Mouse (Mus musculus) urinary bladder, adult 18-20 months (tissue): ENCODE measurements at regions not wholly inside any gene's neighbourhood (a gene's known extent, or its start where the extent isn't known, plus 50 kb on each side); places are given as distances from the start of the nearest gene placed in this dataset.

ENCODE experiments used
- DNase-seq, 2 experiments: peaks; one replicate each; pipeline ENCODE4 v3.0.0; 2022; ENCODE audit warnings: low spot score in 2 of 2, mixed read lengths in 2 of 2

GRCm38 (mm10) chr7:129982411-129982810 lies 390.7 kb downstream of the Wdr11 start:
- no peak for DNase-seq

- DNase-seq: no peak
These were observed 392.0 kb downstream of the Wdr11 start for GRCm38 (mm10) chr7:129983601-129984120.

GRCm38 (mm10) chr7:129984367-129984766 lies 392.7 kb downstream of the Wdr11 start:
- DNase-seq: no peak

GRCm38 (mm10) chr7:129987119-129987665 lies 395.5 kb downstream of the Wdr11 start:
- DNase-seq: no peak

- DNase-seq: no peak
These were observed 396.1 kb downstream of the Wdr11 start for GRCm38 (mm10) chr7:129987713-129988112.

GRCm38 (mm10) chr7:129993446-129994223 lies 402.0 kb downstream of the Wdr11 start:
- DNase-seq: no peak

GRCm38 (mm10) chr7:129995529-129995928 lies 403.9 kb downstream of the Wdr11 start:
- no peak for DNase-seq

GRCm38 (mm10) chr7:130001064-130001463 lies 409.4 kb downstream of the Wdr11 start:
- no peak for DNase-seq

- peak in 1 of 2 experiments; percentile 8 for DNase-seq
These were observed 410.3 kb downstream of the Wdr11 start for GRCm38 (mm10) chr7:130002002-130002401.

- no peak for DNase-seq
These were observed 413.7 kb downstream of the Wdr11 start for GRCm38 (mm10) chr7:130005406-130005805.

- DNase-seq: no peak
These were observed 416.4 kb downstream of the Wdr11 start for GRCm38 (mm10) chr7:130007993-130008583.

GRCm38 (mm10) chr7:130008591-130009418 lies 417.1 kb downstream of the Wdr11 start:
- no peak for DNase-seq

- no peak for DNase-seq
These were observed 420.4 kb downstream of the Wdr11 start for GRCm38 (mm10) chr7:130012067-130012466.

- no peak for DNase-seq
These were observed 421.4 kb downstream of the Wdr11 start for GRCm38 (mm10) chr7:130013109-130013508.

GRCm38 (mm10) chr7:130014609-130015008 lies 422.9 kb downstream of the Wdr11 start:
- DNase-seq: no peak

GRCm38 (mm10) chr7:130015375-130016014 lies 423.8 kb downstream of the Wdr11 start:
- DNase-seq: no peak

- DNase-seq: peak in 1 of 2 experiments; percentile 13
These were observed 424.6 kb downstream of the Wdr11 start for GRCm38 (mm10) chr7:130016015-130016874.

- no peak for DNase-seq
These were observed 427.2 kb downstream of the Wdr11 start for GRCm38 (mm10) chr7:130018891-130019290.

GRCm38 (mm10) chr7:130028945-130029344 lies 437.3 kb downstream of the Wdr11 start:
- no peak for DNase-seq

GRCm38 (mm10) chr7:130030711-130031110 lies 439.0 kb downstream of the Wdr11 start:
- DNase-seq: no peak
